Mouse (Mus musculus): ENCODE measurements at regions not wholly inside any gene's neighbourhood (a gene's known extent, or its start where the extent isn't known, plus 50 kb on each side); places are given as distances from the start of the nearest gene placed in this dataset.

DNA sequence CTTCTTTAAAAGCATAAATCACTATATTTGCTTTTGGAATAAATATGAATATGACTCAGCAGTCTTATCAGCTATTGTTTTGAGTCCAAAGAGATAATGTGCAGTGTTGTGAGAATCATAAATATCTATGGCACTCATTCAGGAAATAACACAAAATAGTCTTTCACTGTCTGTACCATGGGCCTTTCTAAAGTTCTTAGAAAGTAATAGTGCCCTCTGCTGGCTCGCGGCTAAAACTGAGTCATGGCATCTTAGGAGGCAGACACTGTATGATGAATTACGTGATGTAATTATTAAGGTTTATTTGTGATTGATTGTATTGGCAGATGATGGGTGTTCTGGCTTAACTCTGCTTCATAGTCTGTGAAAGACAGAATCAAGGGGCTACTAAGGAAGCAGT lies 57.5 kb upstream of the Gprin3 start:
- TF ChIP-seq CTCF (IDR thresholded peaks at IDR 0.05; ENCODE audit: borderline replicate concordance, extremely low read depth, insufficient read depth, insufficient read length) (peak; percentile 62; the same call in 1 of the 2 replicates), POLR2A (IDR thresholded peaks at IDR 0.05; ENCODE audit: borderline replicate concordance, extremely low read depth, insufficient read depth, insufficient read length, poor library complexity, severe bottlenecking) (no peak)
- peak; percentile 80 for DNase-seq (ENCODE audit: low read depth)

Measured in brain, embryonic 14.5 days (tissue).